Mouse (Mus musculus): Measurements from ENCODE around the gene Ddi2. TPM values are rescaled to one million over a fixed set of nuclear protein-coding genes. Genes with fewer than 3 reads are reported as not detected.

The Ddi2 gene
- polyA plus RNA-seq, 1 experiment = 21.1 TPM

DNA sequence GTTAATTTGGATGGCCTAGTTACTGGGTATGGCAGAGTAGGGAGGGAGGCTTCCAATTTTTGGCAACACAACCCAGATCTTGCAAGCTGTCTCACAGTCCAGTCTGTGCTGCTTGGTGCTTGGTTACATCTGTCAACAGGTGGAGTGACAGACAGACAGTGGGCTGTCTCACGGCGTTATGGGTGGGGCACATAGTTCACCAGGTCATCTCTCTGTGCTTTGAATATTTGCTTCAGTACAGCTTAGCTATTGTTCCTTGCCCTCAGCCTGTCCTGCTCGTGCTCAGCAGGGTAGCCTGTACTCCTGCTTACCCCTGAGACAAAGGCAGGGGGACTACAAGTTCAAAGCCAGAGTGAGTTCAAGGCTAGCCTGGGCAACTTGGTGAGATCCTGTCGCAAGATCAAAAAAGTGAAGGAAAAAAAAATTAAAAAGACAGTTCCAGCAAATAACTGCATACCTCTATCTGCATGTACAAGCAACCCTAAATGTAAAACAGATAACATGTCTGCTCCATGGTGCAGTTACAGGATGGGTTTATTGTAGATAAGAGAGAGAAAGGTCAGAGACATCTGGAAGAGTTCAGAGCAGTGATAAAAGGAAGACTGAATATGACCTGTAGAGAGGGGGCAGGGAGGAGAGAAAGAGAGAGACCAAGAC is 28.3 kb upstream of the Ddi2 start:
- WGBS = 41% methylated on average over 4 of the region's 4 CpGs
- Histone ChIP-seq H3K4me1 (ENCODE audit: control insufficient read depth, insufficient read depth, low read length) (no peaks in the 10 kb centered on the region), H3K27me3 (ENCODE audit: control insufficient read depth, insufficient read depth, low read length) (no peaks in the 10 kb centered on the region), H3K4me3 (replicated peaks; ENCODE audit: insufficient read depth, low read depth, low read length) (no peak overlapping the region), H3K27ac (ENCODE audit: insufficient read depth, low read length) (no peak overlapping the region)
- DNase-seq = no peak
- no peak for TF ChIP-seq POLR2A (IDR thresholded peaks at IDR 0.05; ENCODE audit: borderline replicate concordance, insufficient read depth, low read length)

DNA sequence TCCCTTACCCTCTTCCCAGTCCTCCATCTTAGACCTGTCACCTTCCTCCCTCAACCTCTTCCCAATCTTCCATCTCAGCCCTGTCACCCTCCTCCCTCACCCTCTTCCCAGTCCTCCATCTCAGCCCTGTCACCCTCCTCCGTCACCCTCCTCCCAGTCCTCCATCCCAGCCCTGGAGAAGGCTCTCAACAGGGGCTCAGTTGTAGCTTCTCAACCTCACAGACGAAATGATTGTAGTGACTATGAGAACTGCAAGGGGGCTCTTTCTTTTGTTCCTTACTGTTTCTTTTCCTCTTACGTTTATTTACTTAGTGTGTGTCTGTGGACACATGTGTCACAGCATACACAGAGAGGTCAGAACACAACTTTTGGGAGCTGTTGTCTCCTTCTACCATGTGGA is 27.6 kb upstream of the Ddi2 start:
- no peak overlapping the region for H3K27ac ChIP-seq (ENCODE audit: insufficient read depth, low read length)
- 70% methylated on average over 3 of the region's 3 CpGs for WGBS
- TF ChIP-seq CTCF (IDR thresholded peaks at IDR 0.05; ENCODE audit: borderline replicate concordance, insufficient read depth, low read depth, low read length) = no peak
- no peak for TF ChIP-seq POLR2A (IDR thresholded peaks at IDR 0.05; ENCODE audit: borderline replicate concordance, insufficient read depth, low read length)
- no peaks in the 10 kb centered on the region for H3K27me3 ChIP-seq (ENCODE audit: control insufficient read depth, insufficient read depth, low read length)
- DNase-seq = no peak
- H3K4me3 ChIP-seq (replicated peaks; ENCODE audit: insufficient read depth, low read depth, low read length) = no peak overlapping the region
- no peaks in the 10 kb centered on the region for H3K4me1 ChIP-seq (ENCODE audit: control insufficient read depth, insufficient read depth, low read length)

DNA sequence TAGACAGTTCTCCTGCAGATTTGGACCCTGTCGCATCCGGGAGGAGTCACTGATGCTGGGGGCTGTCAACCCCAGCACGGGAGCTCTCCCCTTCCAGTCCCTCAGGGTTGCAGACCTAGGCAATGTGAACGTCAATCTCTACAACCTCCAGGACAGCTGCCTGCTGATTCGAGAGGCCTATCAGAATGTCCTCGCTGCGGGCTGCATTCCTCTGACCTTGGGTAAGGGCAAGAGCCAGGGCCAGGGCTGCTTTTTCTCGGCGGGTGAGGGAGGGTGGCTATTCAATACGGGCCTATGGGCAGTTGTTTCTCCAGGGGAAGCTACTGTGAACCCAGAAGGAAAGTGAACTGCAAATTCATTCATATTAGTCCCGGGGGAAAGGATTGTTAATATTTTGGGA is 26.3 kb upstream of the Ddi2 start:
- Histone ChIP-seq H3K4me1 (ENCODE audit: control insufficient read depth, insufficient read depth, low read length) (no peaks in the 10 kb centered on the region), H3K4me3 (replicated peaks; ENCODE audit: insufficient read depth, low read depth, low read length) (no peak overlapping the region), H3K27me3 (ENCODE audit: control insufficient read depth, insufficient read depth, low read length) (no peaks in the 10 kb centered on the region), H3K27ac (ENCODE audit: insufficient read depth, low read length) (no peak overlapping the region)
- no peak for DNase-seq
- TF ChIP-seq POLR2A (IDR thresholded peaks at IDR 0.05; ENCODE audit: borderline replicate concordance, insufficient read depth, low read length) = no peak
- TF ChIP-seq CTCF (IDR thresholded peaks at IDR 0.05; ENCODE audit: borderline replicate concordance, insufficient read depth, low read depth, low read length) = no peak
- 27% methylated on average over 11 of the region's 11 CpGs for WGBS

DNA sequence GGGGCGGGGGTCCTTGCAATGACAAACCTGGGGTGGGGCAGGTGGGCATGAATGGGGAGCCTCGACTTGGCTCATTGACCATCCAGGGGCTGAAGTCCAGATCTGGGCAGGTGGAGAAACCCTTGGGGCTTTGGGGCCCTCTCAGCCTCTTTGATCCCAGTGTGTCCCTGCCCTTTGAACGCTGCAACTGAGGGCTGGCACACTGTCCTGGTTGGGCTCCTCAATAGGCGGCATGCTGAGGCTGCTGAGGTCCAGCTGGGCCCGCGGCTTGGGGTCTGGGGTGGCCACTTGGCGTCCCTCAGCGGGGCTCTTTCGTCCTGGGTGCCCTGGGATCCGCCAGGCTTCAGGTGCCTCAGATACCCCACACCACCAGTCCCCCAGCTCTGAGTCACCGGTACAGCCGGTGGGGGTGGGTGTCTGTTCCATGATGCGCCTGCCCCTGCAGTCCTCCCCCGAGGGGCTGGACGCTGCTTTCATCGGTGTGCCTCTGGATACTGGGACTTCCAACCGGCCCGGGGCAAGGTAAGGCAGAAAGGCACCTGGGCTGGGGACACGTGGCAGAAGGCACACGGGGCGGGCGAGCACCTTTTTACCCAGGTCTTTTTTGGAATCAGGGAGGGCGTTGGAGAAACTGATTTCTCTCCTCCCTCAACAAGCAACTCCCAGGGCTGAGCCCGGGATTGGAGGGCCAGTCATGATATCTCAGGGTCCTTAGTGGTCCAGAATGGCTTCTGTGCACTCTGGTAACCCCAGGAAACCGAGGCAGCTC is 23.5 kb upstream of the Ddi2 start, which contains the start of gene Agmat:
Gene Agmat, plus strand, starts transcription at position 95 of the 769 bp plus-strand sequence.
- no peak within 1 kb of the TSS for H3K27ac ChIP-seq (ENCODE audit: insufficient read depth, low read length)
- no peak for DNase-seq
- TF ChIP-seq POLR2A (IDR thresholded peaks at IDR 0.05; ENCODE audit: borderline replicate concordance, insufficient read depth, low read length) (no peak), CTCF (IDR thresholded peaks at IDR 0.05; ENCODE audit: borderline replicate concordance, insufficient read depth, low read depth, low read length) (no peak)
- 30% methylated on average over 25 of the region's 25 CpGs for WGBS
- H3K27me3 ChIP-seq (ENCODE audit: control insufficient read depth, insufficient read depth, low read length) = no peaks in the 10 kb centered on the region
- H3K4me1 ChIP-seq (ENCODE audit: control insufficient read depth, insufficient read depth, low read length) = no peaks in the 10 kb centered on the region
- no peak within 1 kb of the TSS for H3K4me3 ChIP-seq (replicated peaks; ENCODE audit: insufficient read depth, low read depth, low read length)

DNA sequence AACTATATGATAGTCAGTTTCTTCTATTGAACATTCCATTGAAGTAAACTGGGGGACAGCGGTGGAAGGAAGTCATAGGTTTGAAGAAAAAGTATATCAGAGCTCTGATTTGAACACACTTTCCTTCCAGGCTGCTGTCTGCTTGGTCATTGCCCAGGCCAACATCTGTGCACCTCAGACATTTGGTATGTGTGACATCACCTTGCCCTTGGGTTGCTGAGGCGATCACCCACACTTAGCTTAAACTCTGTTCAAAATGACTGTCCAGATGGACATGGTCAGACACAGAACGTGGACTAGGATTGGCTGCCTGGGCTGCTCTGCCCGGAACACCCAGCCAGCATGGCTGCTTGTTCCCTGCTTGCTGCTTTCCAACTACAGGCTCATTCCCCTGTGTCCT is 19.2 kb upstream of the Ddi2 start:
- Histone ChIP-seq H3K27ac (ENCODE audit: insufficient read depth, low read length) (no peak overlapping the region), H3K4me3 (replicated peaks; ENCODE audit: insufficient read depth, low read depth, low read length) (no peak overlapping the region), H3K27me3 (ENCODE audit: control insufficient read depth, insufficient read depth, low read length) (no peaks in the 10 kb centered on the region), H3K4me1 (ENCODE audit: control insufficient read depth, insufficient read depth, low read length) (no peaks in the 10 kb centered on the region)
- no peak for DNase-seq
- 85% methylated on average over 4 of the region's 4 CpGs for WGBS
- TF ChIP-seq POLR2A (IDR thresholded peaks at IDR 0.05; ENCODE audit: borderline replicate concordance, insufficient read depth, low read length) = no peak
- TF ChIP-seq CTCF (IDR thresholded peaks at IDR 0.05; ENCODE audit: borderline replicate concordance, insufficient read depth, low read depth, low read length) = no peak

DNA sequence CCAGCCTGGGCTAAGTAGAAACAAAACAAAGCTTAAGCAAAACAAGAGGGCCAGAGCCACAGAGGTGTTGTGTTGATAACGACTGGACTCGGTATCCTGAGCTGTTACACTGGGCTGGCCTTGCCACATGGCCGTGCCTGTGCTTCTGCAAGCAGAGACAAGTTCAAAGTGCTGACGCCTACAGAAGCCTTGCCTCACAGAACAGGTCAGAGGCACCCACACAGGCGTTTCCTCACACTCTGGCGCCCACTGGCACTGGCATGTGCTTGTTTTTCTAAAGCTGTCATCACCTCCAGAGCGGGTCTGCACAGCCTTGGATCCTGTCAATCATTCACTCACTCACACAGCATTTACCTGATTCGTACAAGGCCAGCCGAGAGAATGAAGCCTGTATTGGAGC is 18.6 kb upstream of the Ddi2 start:
- no peak for DNase-seq
- Histone ChIP-seq H3K27ac (ENCODE audit: insufficient read depth, low read length) (no peak overlapping the region), H3K27me3 (ENCODE audit: control insufficient read depth, insufficient read depth, low read length) (no peaks in the 10 kb centered on the region), H3K4me1 (ENCODE audit: control insufficient read depth, insufficient read depth, low read length) (no peaks in the 10 kb centered on the region), H3K4me3 (replicated peaks; ENCODE audit: insufficient read depth, low read depth, low read length) (no peak overlapping the region)
- 72% methylated on average over 9 of the region's 9 CpGs for WGBS
- TF ChIP-seq CTCF (IDR thresholded peaks at IDR 0.05; ENCODE audit: borderline replicate concordance, insufficient read depth, low read depth, low read length) (no peak), POLR2A (IDR thresholded peaks at IDR 0.05; ENCODE audit: borderline replicate concordance, insufficient read depth, low read length) (no peak)

DNA sequence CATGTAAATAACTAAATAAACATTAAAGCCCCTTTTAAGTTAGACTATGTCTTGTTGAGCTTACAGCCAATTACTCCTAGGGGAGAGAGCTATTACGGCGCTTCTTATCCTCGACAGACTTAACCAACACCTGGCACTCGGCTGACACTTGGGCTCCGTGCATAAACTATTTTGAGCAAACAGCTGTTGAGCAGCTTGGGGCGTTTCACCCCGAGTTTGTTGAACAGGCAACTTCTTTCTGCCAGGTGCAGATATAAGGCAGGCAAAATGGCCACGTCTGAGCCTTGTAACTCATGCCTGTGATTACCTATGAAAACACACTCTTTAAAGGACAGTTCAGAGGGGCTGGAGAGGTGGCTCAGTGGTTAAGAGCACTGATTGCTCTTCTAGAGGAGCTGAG is 14.8 kb upstream of the Ddi2 start:
- TF ChIP-seq POLR2A (IDR thresholded peaks at IDR 0.05; ENCODE audit: borderline replicate concordance, insufficient read depth, low read length) = no peak
- no peak for TF ChIP-seq CTCF (IDR thresholded peaks at IDR 0.05; ENCODE audit: borderline replicate concordance, insufficient read depth, low read depth, low read length)
- Histone ChIP-seq H3K27ac (ENCODE audit: insufficient read depth, low read length) (no peak overlapping the region), H3K4me1 (ENCODE audit: control insufficient read depth, insufficient read depth, low read length) (no peaks in the 10 kb centered on the region; the same call in 1 of the 2 replicates), H3K4me3 (replicated peaks; ENCODE audit: insufficient read depth, low read depth, low read length) (no peak overlapping the region), H3K27me3 (ENCODE audit: control insufficient read depth, insufficient read depth, low read length) (no peaks in the 10 kb centered on the region)
- DNase-seq = no peak
- 63% methylated on average over 8 of the region's 8 CpGs for WGBS

DNA sequence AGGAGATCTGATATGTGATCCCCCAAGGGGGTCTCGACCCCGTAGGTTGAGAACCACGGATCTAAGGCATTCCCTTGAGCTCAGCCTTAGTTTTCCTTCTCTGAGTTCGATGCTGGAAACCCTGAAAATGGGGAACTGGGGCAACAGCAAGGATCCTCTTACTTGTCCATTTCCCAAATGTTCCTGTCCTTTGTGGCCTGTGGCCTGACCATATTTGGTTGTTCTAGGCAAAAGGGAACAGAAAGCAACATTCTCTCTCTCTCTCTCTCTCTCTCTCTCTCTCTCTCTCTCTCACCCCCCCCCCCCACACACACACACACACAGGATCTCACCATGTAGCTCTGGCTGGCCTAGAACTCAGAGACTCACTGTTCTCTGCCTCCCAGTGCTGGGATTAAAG is 13.6 kb upstream of the Ddi2 start:
- no peaks in the 10 kb centered on the region for H3K27me3 ChIP-seq (ENCODE audit: control insufficient read depth, insufficient read depth, low read length)
- H3K4me3 ChIP-seq (replicated peaks; ENCODE audit: insufficient read depth, low read depth, low read length) = no peak overlapping the region
- H3K27ac ChIP-seq (ENCODE audit: insufficient read depth, low read length) = no peak overlapping the region
- no peak for TF ChIP-seq CTCF (IDR thresholded peaks at IDR 0.05; ENCODE audit: borderline replicate concordance, insufficient read depth, low read depth, low read length)
- no peak for TF ChIP-seq POLR2A (IDR thresholded peaks at IDR 0.05; ENCODE audit: borderline replicate concordance, insufficient read depth, low read length)
- 67% methylated on average over 4 of the region's 4 CpGs for WGBS
- no peaks in the 10 kb centered on the region; the same call in 1 of the 2 replicates for H3K4me1 ChIP-seq (ENCODE audit: control insufficient read depth, insufficient read depth, low read length)
- no peak for DNase-seq
